Mouse (Mus musculus): ENCODE data around the gene Arhgef10l.

The Arhgef10l gene

GRCm38 (mm10) chr4:140693513-140693912 lies 27.7 kb upstream of the Arhgef10l start:
- DNase-seq (ENCODE audit: low read depth) = no peak

- DNase-seq (ENCODE audit: low read depth) = no peak
These were observed 25.7 kb upstream of the Arhgef10l start for GRCm38 (mm10) chr4:140691481-140691880.

GRCm38 (mm10) chr4:140689873-140690655 lies 24.3 kb upstream of the Arhgef10l start:
- DNase-seq (ENCODE audit: low read depth) = no peak

- no peak for DNase-seq (ENCODE audit: low read depth)
These were observed 23.1 kb upstream of the Arhgef10l start for GRCm38 (mm10) chr4:140688826-140689425.

- DNase-seq (ENCODE audit: low read depth) = no peak
These were observed 22.4 kb upstream of the Arhgef10l start for GRCm38 (mm10) chr4:140688044-140688825.

GRCm38 (mm10) chr4:140684881-140685303 lies 19.1 kb upstream of the Arhgef10l start:
- no peak for DNase-seq (ENCODE audit: low read depth)

- DNase-seq (ENCODE audit: low read depth) = peak; percentile 71
These were observed 18.5 kb upstream of the Arhgef10l start for GRCm38 (mm10) chr4:140684141-140684871.

- DNase-seq (ENCODE audit: low read depth) = no peak
These were observed 17.8 kb upstream of the Arhgef10l start for GRCm38 (mm10) chr4:140683608-140684007.

- DNase-seq (ENCODE audit: low read depth) = no peak
These were observed 15.1 kb upstream of the Arhgef10l start for GRCm38 (mm10) chr4:140680731-140681397.

GRCm38 (mm10) chr4:140679723-140680380 lies 14.0 kb upstream of the Arhgef10l start:
- peak; percentile 87 for DNase-seq (ENCODE audit: low read depth)

GRCm38 (mm10) chr4:140679038-140679437 lies 13.2 kb upstream of the Arhgef10l start:
- DNase-seq (ENCODE audit: low read depth) = no peak

GRCm38 (mm10) chr4:140674345-140674926 lies 8.6 kb upstream of the Arhgef10l start:
- DNase-seq (ENCODE audit: low read depth) = peak; percentile 73

- DNase-seq (ENCODE audit: low read depth) = no peak
These were observed 7.9 kb upstream of the Arhgef10l start for GRCm38 (mm10) chr4:140673527-140674264.

GRCm38 (mm10) chr4:140667802-140668201 lies 2.0 kb upstream of the Arhgef10l start:
- DNase-seq (ENCODE audit: low read depth) = no peak

- DNase-seq (ENCODE audit: low read depth) = no peak
These were observed 759 bp downstream of the Arhgef10l start for GRCm38 (mm10) chr4:140665053-140665452.

GRCm38 (mm10) chr4:140662882-140663585 lies 2.8 kb downstream of the Arhgef10l start:
- DNase-seq (ENCODE audit: low read depth) = no peak

GRCm38 (mm10) chr4:140662453-140662852 lies 3.4 kb downstream of the Arhgef10l start:
- DNase-seq (ENCODE audit: low read depth) = no peak

GRCm38 (mm10) chr4:140661406-140662022 lies 4.3 kb downstream of the Arhgef10l start:
- no peak for DNase-seq (ENCODE audit: low read depth)

Data from c-Kit-positive CD71-negative TER-119-negative erythroid progenitor cells, embryonic 14.5 days (primary cell).